Mouse (Mus musculus) testis, adult 2 months (tissue): ENCODE measurements around the gene Srxn1.

Experiments
- CTCF ChIP-seq: fragments of 200-500 bp; IDR thresholded peaks from 2 replicates; pipeline ENCODE4 v1.5.1; 2012; ENCODE audit warnings: low read depth, mild to moderate bottlenecking, inconsistent platforms, low read length, moderate library complexity; ENCODE audit not compliant: control insufficient read depth, insufficient read depth, insufficient replicate concordance
- POLR2A ChIP-seq: fragments of 200-500 bp; IDR thresholded peaks from 2 replicates; pipeline ENCODE4 v1.6.1; 2012; ENCODE audit warnings: low read depth, mild to moderate bottlenecking, inconsistent platforms, low read length, moderate library complexity; ENCODE audit not compliant: control insufficient read depth

GRCm38 (mm10) chr2:152117694-152118093 lies 12.4 kb downstream of the Srxn1 start:
- no peak for TF ChIP-seq CTCF
- no peak for TF ChIP-seq POLR2A
